Mouse (Mus musculus): ENCODE measurements at regions not wholly inside any gene's neighbourhood (a gene's known extent, or its start where the extent isn't known, plus 50 kb on each side); places are given as distances from the start of the nearest gene placed in this dataset.

- H3K4me3 ChIP-seq (ENCODE audit: insufficient read depth, low read depth, low read length): no peak overlapping the region
- no peak for DNase-seq
- H3K27ac ChIP-seq (ENCODE audit: insufficient read depth, low read depth, low read length): no peak overlapping the region
- H3K27me3 ChIP-seq (replicated peaks; ENCODE audit: control insufficient read depth, insufficient read depth, low read length): no peaks in the 10 kb centered on the region
- H3K4me1 ChIP-seq (ENCODE audit: control insufficient read depth, insufficient read depth, low read length): no peaks in the 10 kb centered on the region
- TF ChIP-seq CTCF (conservative IDR thresholded peaks at IDR 0.05; ENCODE audit: insufficient read depth, insufficient read length, low read depth, low read length) (no peak), POLR2A (IDR thresholded peaks at IDR 0.05; ENCODE audit: low read depth, low read length) (no peak)
- H3K36me3 ChIP-seq (ENCODE audit: control insufficient read depth, insufficient read depth, low read length): no peaks in the 10 kb centered on the region
These were observed 491.2 kb upstream of the Klhl29 start for GRCm38 (mm10) chr12:5866701-5867100.

GRCm38 (mm10) chr12:5859795-5860194 lies 484.3 kb upstream of the Klhl29 start:
- Histone ChIP-seq H3K27me3 (replicated peaks; ENCODE audit: control insufficient read depth, insufficient read depth, low read length) (no peaks in the 10 kb centered on the region; the same call in 1 of the 2 replicates), H3K4me1 (ENCODE audit: control insufficient read depth, insufficient read depth, low read length) (no peaks in the 10 kb centered on the region), H3K36me3 (ENCODE audit: control insufficient read depth, insufficient read depth, low read length) (no peaks in the 10 kb centered on the region), H3K27ac (ENCODE audit: insufficient read depth, low read depth, low read length) (no peak overlapping the region), H3K4me3 (ENCODE audit: insufficient read depth, low read depth, low read length) (no peak overlapping the region)
- DNase-seq: no peak
- TF ChIP-seq POLR2A (IDR thresholded peaks at IDR 0.05; ENCODE audit: low read depth, low read length) (no peak), CTCF (conservative IDR thresholded peaks at IDR 0.05; ENCODE audit: insufficient read depth, insufficient read length, low read depth, low read length) (no peak)
- WGBS: 72% methylated on average over 2 of the region's 2 CpGs

- WGBS: 51% methylated on average over 3 of the region's 3 CpGs
- DNase-seq: no peak
- Histone ChIP-seq H3K4me3 (ENCODE audit: insufficient read depth, low read depth, low read length) (no peak overlapping the region), H3K27me3 (replicated peaks; ENCODE audit: control insufficient read depth, insufficient read depth, low read length) (no peaks in the 10 kb centered on the region; the same call in 1 of the 2 replicates), H3K36me3 (ENCODE audit: control insufficient read depth, insufficient read depth, low read length) (no peaks in the 10 kb centered on the region), H3K4me1 (ENCODE audit: control insufficient read depth, insufficient read depth, low read length) (no peaks in the 10 kb centered on the region), H3K27ac (ENCODE audit: insufficient read depth, low read depth, low read length) (no peak overlapping the region)
- TF ChIP-seq CTCF (conservative IDR thresholded peaks at IDR 0.05; ENCODE audit: insufficient read depth, insufficient read length, low read depth, low read length) (no peak), POLR2A (IDR thresholded peaks at IDR 0.05; ENCODE audit: low read depth, low read length) (no peak)
These were observed 480.9 kb upstream of the Klhl29 start for GRCm38 (mm10) chr12:5856421-5856820.

GRCm38 (mm10) chr12:5810427-5810826 lies 434.9 kb upstream of the Klhl29 start:
- TF ChIP-seq POLR2A (IDR thresholded peaks at IDR 0.05; ENCODE audit: low read depth, low read length): no peak
- 61% methylated on average over 2 of the region's 2 CpGs for WGBS
- Histone ChIP-seq H3K27ac (ENCODE audit: insufficient read depth, low read depth, low read length) (no peak overlapping the region), H3K4me1 (ENCODE audit: control insufficient read depth, insufficient read depth, low read length) (no peaks in the 10 kb centered on the region), H3K4me3 (ENCODE audit: insufficient read depth, low read depth, low read length) (no peak overlapping the region), H3K27me3 (replicated peaks; ENCODE audit: control insufficient read depth, insufficient read depth, low read length) (no peaks in the 10 kb centered on the region), H3K36me3 (ENCODE audit: control insufficient read depth, insufficient read depth, low read length) (no peaks in the 10 kb centered on the region)
- peak; percentile 34 for DNase-seq

GRCm38 (mm10) chr12:5810009-5810408 lies 434.5 kb upstream of the Klhl29 start:
- WGBS: 53% methylated on average over 4 of the region's 4 CpGs
- no peaks in the 10 kb centered on the region for H3K27me3 ChIP-seq (replicated peaks; ENCODE audit: control insufficient read depth, insufficient read depth, low read length)
- no peaks in the 10 kb centered on the region for H3K4me1 ChIP-seq (ENCODE audit: control insufficient read depth, insufficient read depth, low read length)
- TF ChIP-seq POLR2A (IDR thresholded peaks at IDR 0.05; ENCODE audit: low read depth, low read length) (no peak), CTCF (conservative IDR thresholded peaks at IDR 0.05; ENCODE audit: insufficient read depth, insufficient read length, low read depth, low read length) (no peak)
- no peak overlapping the region for H3K27ac ChIP-seq (ENCODE audit: insufficient read depth, low read depth, low read length)
- no peak for DNase-seq
- no peaks in the 10 kb centered on the region for H3K36me3 ChIP-seq (ENCODE audit: control insufficient read depth, insufficient read depth, low read length)
- no peak overlapping the region for H3K4me3 ChIP-seq (ENCODE audit: insufficient read depth, low read depth, low read length)

- H3K4me3 ChIP-seq (ENCODE audit: insufficient read depth, low read depth, low read length): no peak overlapping the region
- no peak for DNase-seq
- no peak overlapping the region for H3K27ac ChIP-seq (ENCODE audit: insufficient read depth, low read depth, low read length)
- 34% methylated on average over 18 of the region's 18 CpGs for WGBS
- H3K4me1 ChIP-seq (ENCODE audit: control insufficient read depth, insufficient read depth, low read length): no peaks in the 10 kb centered on the region
- no peaks in the 10 kb centered on the region for H3K36me3 ChIP-seq (ENCODE audit: control insufficient read depth, insufficient read depth, low read length)
- H3K27me3 ChIP-seq (replicated peaks; ENCODE audit: control insufficient read depth, insufficient read depth, low read length): no peaks in the 10 kb centered on the region; the same call in 1 of the 2 replicates
- TF ChIP-seq POLR2A (IDR thresholded peaks at IDR 0.05; ENCODE audit: low read depth, low read length) (no peak), CTCF (conservative IDR thresholded peaks at IDR 0.05; ENCODE audit: insufficient read depth, insufficient read length, low read depth, low read length) (no peak)
These were observed 432.8 kb upstream of the Klhl29 start for GRCm38 (mm10) chr12:5807996-5808886.

GRCm38 (mm10) chr12:5805731-5806130 lies 430.2 kb upstream of the Klhl29 start:
- no peaks in the 10 kb centered on the region; the same call in 1 of the 2 replicates for H3K27me3 ChIP-seq (replicated peaks; ENCODE audit: control insufficient read depth, insufficient read depth, low read length)
- no peak overlapping the region for H3K4me3 ChIP-seq (ENCODE audit: insufficient read depth, low read depth, low read length)

More at GRCm38 (mm10) chr12:5805731-5806130, 430.2 kb upstream of the Klhl29 start:
- DNase-seq: no peak
- no peaks in the 10 kb centered on the region for H3K36me3 ChIP-seq (ENCODE audit: control insufficient read depth, insufficient read depth, low read length)
- 99% methylated on average over 2 of the region's 2 CpGs for WGBS
- H3K4me1 ChIP-seq (ENCODE audit: control insufficient read depth, insufficient read depth, low read length): no peaks in the 10 kb centered on the region
- TF ChIP-seq POLR2A (IDR thresholded peaks at IDR 0.05; ENCODE audit: low read depth, low read length) (no peak), CTCF (conservative IDR thresholded peaks at IDR 0.05; ENCODE audit: insufficient read depth, insufficient read length, low read depth, low read length) (no peak)
- H3K27ac ChIP-seq (ENCODE audit: insufficient read depth, low read depth, low read length): no peak overlapping the region
